Mouse (Mus musculus) adrenal gland, adult 8-10 months (tissue): ENCODE results near the gene Nrxn3. TPM values are rescaled to one million over a fixed set of nuclear protein-coding genes. Genes with fewer than 3 reads are reported as not detected.

Experiments used
- DNase-seq: peaks from one replicate; pipeline ENCODE4 v3.0.0; 2022
- total RNA-seq, 4 experiments: library from RNA; stranded (reverse); gene quantifications; 2 replicates each; pipeline ENCODE4 v1.2.4; 2022

The Nrxn3 gene
- total RNA-seq, 4 experiments from 2014 or later = 0.17 to 0.49 (median 0.32) TPM

- DNase-seq = no peak
Observed at GRCm38 (mm10) chr12:89963073-89963472, 1240.4 kb downstream of the Nrxn3 start.

GRCm38 (mm10) chr12:89976648-89977047 lies 1254.0 kb downstream of the Nrxn3 start:
- DNase-seq = no peak

GRCm38 (mm10) chr12:89977479-89977878 lies 1254.8 kb downstream of the Nrxn3 start:
- DNase-seq = no peak

- no peak for DNase-seq
Observed at GRCm38 (mm10) chr12:89979190-89979589, 1256.5 kb downstream of the Nrxn3 start.

- no peak for DNase-seq
Observed at GRCm38 (mm10) chr12:89982445-89982844, 1259.8 kb downstream of the Nrxn3 start.

- no peak for DNase-seq
Observed at GRCm38 (mm10) chr12:89983399-89983798, 1260.7 kb downstream of the Nrxn3 start.

- DNase-seq = no peak
Observed at GRCm38 (mm10) chr12:89986219-89986618, 1263.5 kb downstream of the Nrxn3 start.

GRCm38 (mm10) chr12:89993273-89993672 lies 1270.6 kb downstream of the Nrxn3 start:
- no peak for DNase-seq

- no peak for DNase-seq
Observed at GRCm38 (mm10) chr12:89995392-89995791, 1272.7 kb downstream of the Nrxn3 start.

- no peak for DNase-seq
Observed at GRCm38 (mm10) chr12:90010280-90010679, 1287.6 kb downstream of the Nrxn3 start.

GRCm38 (mm10) chr12:90013958-90014357 lies 1291.3 kb downstream of the Nrxn3 start:
- DNase-seq = no peak

- peak; percentile 1 for DNase-seq
Observed at GRCm38 (mm10) chr12:90027023-90027422, 1304.3 kb downstream of the Nrxn3 start.

GRCm38 (mm10) chr12:90041038-90041437 lies 1318.4 kb downstream of the Nrxn3 start:
- no peak for DNase-seq

GRCm38 (mm10) chr12:90056256-90056655 lies 1333.6 kb downstream of the Nrxn3 start:
- no peak for DNase-seq

- no peak for DNase-seq
Observed at GRCm38 (mm10) chr12:90059786-90060185, 1337.1 kb downstream of the Nrxn3 start.

GRCm38 (mm10) chr12:90061312-90061711 lies 1338.6 kb downstream of the Nrxn3 start:
- no peak for DNase-seq

GRCm38 (mm10) chr12:90062219-90062618 lies 1339.5 kb downstream of the Nrxn3 start:
- DNase-seq = no peak

- no peak for DNase-seq
Observed at GRCm38 (mm10) chr12:90063443-90063842, 1340.8 kb downstream of the Nrxn3 start.

- no peak for DNase-seq
Observed at GRCm38 (mm10) chr12:90085862-90086261, 1363.2 kb downstream of the Nrxn3 start.

- no peak for DNase-seq
Observed at GRCm38 (mm10) chr12:90095754-90096153, 1373.1 kb downstream of the Nrxn3 start.

GRCm38 (mm10) chr12:90113351-90113791 lies 1390.7 kb downstream of the Nrxn3 start:
- no peak for DNase-seq

- no peak for DNase-seq
Observed at GRCm38 (mm10) chr12:90131927-90132869, 1409.5 kb downstream of the Nrxn3 start.

- DNase-seq = no peak
Observed at GRCm38 (mm10) chr12:90142011-90142410, 1419.3 kb downstream of the Nrxn3 start.

- no peak for DNase-seq
Observed at GRCm38 (mm10) chr12:90144247-90144646, 1421.6 kb downstream of the Nrxn3 start.
